Mouse (Mus musculus) forebrain, postnatal 0 days (tissue): ENCODE data around the gene Dtnb. TPM values are rescaled to one million over a fixed set of nuclear protein-coding genes. Genes with fewer than 3 reads are reported as not detected.

Experiments used
- ATAC-seq: fragments of 200-750 bp; cut with Nextera tagmentation; 2 replicates; pipeline ENCODE4 v1.8.0; 2017; ENCODE audit warnings: mild to moderate bottlenecking, moderate library complexity
- DNase-seq: peaks from one replicate; pipeline ENCODE4 v3.0.0-alpha.2; 2015
- H3K27ac ChIP-seq: fragments of 300-500 bp; sonication (generic); 2 replicates; pipeline ENCODE4 v1.5.1; 2014; ENCODE audit warnings: low read depth, mild to moderate bottlenecking, antibody characterized with exemption, low read length, moderate library complexity, mixed read lengths
- H3K27me3 ChIP-seq: fragments of 300-500 bp; sonication (generic); 2 replicates; pipeline ENCODE4 v1.6.1; 2014; ENCODE audit warnings: mild to moderate bottlenecking, low read length, mixed read lengths; ENCODE audit not compliant: insufficient read depth
- H3K36me3 ChIP-seq: fragments of 300-500 bp; sonication (generic); 2 replicates; pipeline ENCODE4 v1.6.1; 2014; ENCODE audit warnings: mild to moderate bottlenecking, moderate library complexity; ENCODE audit not compliant: insufficient read depth
- H3K4me1 ChIP-seq: fragments of 300-500 bp; sonication (generic); 2 replicates; pipeline ENCODE4 v1.6.1; 2014; ENCODE audit warnings: antibody characterized with exemption; ENCODE audit not compliant: insufficient read depth
- H3K4me2 ChIP-seq: fragments of 300-500 bp; sonication (generic); 2 replicates; pipeline ENCODE4 v1.6.1; 2014; ENCODE audit warnings: low read depth, mild to moderate bottlenecking, moderate library complexity
- H3K4me3 ChIP-seq: fragments of 300-500 bp; sonication (generic); 2 replicates; pipeline ENCODE4 v1.5.1; 2014; ENCODE audit warnings: low read depth, low read length, mixed read lengths
- H3K9ac ChIP-seq: fragments of 300-500 bp; sonication (generic); 2 replicates; pipeline ENCODE4 v1.6.1; 2014; ENCODE audit warnings: mild to moderate bottlenecking
- H3K9me3 ChIP-seq: fragments of 300-500 bp; sonication (generic); 2 replicates; pipeline ENCODE4 v1.6.1; 2016; ENCODE audit warnings: low read length
- CTCF ChIP-seq: sonication (generic); IDR thresholded peaks from 2 replicates; pipeline ENCODE4 v1.5.1; 2016; ENCODE audit warnings: antibody characterized with exemption, control low read depth, low read depth
- WGBS: fragments of 180-500 bp; shearing (Covaris S2); extraction: QIAGEN DNeasy Blood & Tissue Kit; methylation state at CpG from one replicate; pipeline ENCODE4 v1.1.7; 2014; 5-methylcytosine and 5-hydroxymethylcytosine counted together
- microRNA-seq, 2 experiments: library from miRNA; unstranded; fragments of <30 nt; microRNA quantifications; one replicate each; pipeline ENCODE4; 2016
- polyA plus RNA-seq: library from polyadenylated mRNA; unstranded; fragments of >200 nt; fragmentation: Nextera tagmentation; extraction: Ambion mirVana; gene quantifications from 2 replicates; pipeline ENCODE4 v1.2.1, GENCODE M21; 2015
- total RNA-seq: library from RNA; depleted of rRNA; stranded (reverse); fragments of >200 nt; gene quantifications from 2 replicates; pipeline ENCODE4 v1.2.3, GENCODE M21; 2014; rRNA removed

Gene Dtnb
- total and polyA plus RNA-seq, 2 experiments from 2014 or later, result 45.7 to 51.0 TPM

GRCm38 (mm10) chr12:3817033-3817432 lies 244.9 kb downstream of the Dtnb start:
- H3K9me3 ChIP-seq, result no peaks in the 10 kb centered on the region
- H3K4me1 ChIP-seq, result no peaks in the 10 kb centered on the region; the same call in none of the 2 replicates
- 66% methylated on average over 7 of the region's 7 CpGs for WGBS
- no peaks in the 10 kb centered on the region; the same call in 1 of the 2 replicates for H3K36me3 ChIP-seq
- H3K9ac ChIP-seq, result no peak overlapping the region
- ATAC-seq (no peak), DNase-seq (no peak)
- no peak overlapping the region for H3K4me3 ChIP-seq
- no peaks in the 10 kb centered on the region for H3K27me3 ChIP-seq
- peak; percentile 26; the same call in 1 of the 2 replicates for TF ChIP-seq CTCF
- H3K4me2 ChIP-seq, result no peak overlapping the region
- H3K27ac ChIP-seq, result no peak overlapping the region

- Histone ChIP-seq H3K27me3 (no peaks in the 10 kb centered on the region), H3K4me2 (no peak overlapping the region), H3K36me3 (no peaks in the 10 kb centered on the region; the same call in 1 of the 2 replicates), H3K27ac (no peak overlapping the region), H3K9me3 (no peaks in the 10 kb centered on the region), H3K4me3 (no peak overlapping the region), H3K9ac (no peak overlapping the region), H3K4me1 (no peaks in the 10 kb centered on the region; the same call in none of the 2 replicates)
- ATAC-seq (no peak), DNase-seq (no peak)
- WGBS, result 43% methylated on average over 5 of the region's 5 CpGs
- no peak for TF ChIP-seq CTCF
Measured at GRCm38 (mm10) chr12:3817566-3817965, 245.4 kb downstream of the Dtnb start.

GRCm38 (mm10) chr12:3819899-3820298 lies 247.7 kb downstream of the Dtnb start:
- no peak for DNase-seq
- H3K4me3 ChIP-seq, result no peak overlapping the region
- H3K27me3 ChIP-seq, result no peaks in the 10 kb centered on the region
- no peak overlapping the region for H3K27ac ChIP-seq
- no peaks in the 10 kb centered on the region for H3K36me3 ChIP-seq
- WGBS, result 50% methylated on average over 4 of the region's 4 CpGs
- no peak overlapping the region for H3K9ac ChIP-seq
- no peak for TF ChIP-seq CTCF
- peaks cover 14% of the 10 kb centered on the region; the same call in 1 of the 2 replicates for H3K4me1 ChIP-seq
- no peak for ATAC-seq
- no peaks in the 10 kb centered on the region for H3K9me3 ChIP-seq
- H3K4me2 ChIP-seq, result no peak overlapping the region

GRCm38 (mm10) chr12:3823408-3823807 lies 251.2 kb downstream of the Dtnb start:
- ATAC-seq (peak; percentile 85), DNase-seq (peak; percentile 44)
- peaks cover 14% of the 10 kb centered on the region; the same call in 1 of the 2 replicates for H3K4me1 ChIP-seq
- no peaks in the 10 kb centered on the region for H3K9me3 ChIP-seq
- TF ChIP-seq CTCF, result no peak
- H3K27ac ChIP-seq, result peak overlapping the region; percentile 40; the same call in 1 of the 2 replicates
- no peaks in the 10 kb centered on the region for H3K27me3 ChIP-seq
- H3K9ac ChIP-seq, result no peak overlapping the region
- no peak overlapping the region for H3K4me3 ChIP-seq
- 34% methylated on average over 5 of the region's 5 CpGs for WGBS
- H3K36me3 ChIP-seq, result no peaks in the 10 kb centered on the region
- H3K4me2 ChIP-seq, result no peak overlapping the region

- Histone ChIP-seq H3K27me3 (no peaks in the 10 kb centered on the region), H3K27ac (no peak overlapping the region), H3K4me3 (no peak overlapping the region), H3K4me2 (no peak overlapping the region), H3K9me3 (no peaks in the 10 kb centered on the region), H3K9ac (no peak overlapping the region), H3K36me3 (no peaks in the 10 kb centered on the region), H3K4me1 (peaks cover 14% of the 10 kb centered on the region; the same call in 1 of the 2 replicates)
- ATAC-seq (no peak), DNase-seq (no peak)
- WGBS, result 67% methylated on average over 5 of the region's 5 CpGs
- no peak for TF ChIP-seq CTCF
Measured at GRCm38 (mm10) chr12:3824906-3825713, 252.9 kb downstream of the Dtnb start.

GRCm38 (mm10) chr12:3825714-3826080 lies 253.5 kb downstream of the Dtnb start:
- no peak overlapping the region for H3K27ac ChIP-seq
- H3K9ac ChIP-seq, result no peak overlapping the region
- no peak overlapping the region for H3K4me2 ChIP-seq
- no peaks in the 10 kb centered on the region for H3K27me3 ChIP-seq
- H3K36me3 ChIP-seq, result no peaks in the 10 kb centered on the region
- no peaks in the 10 kb centered on the region for H3K9me3 ChIP-seq
- WGBS, result 63% methylated on average over 12 of the region's 12 CpGs
- DNase-seq, result no peak
- no peak for ATAC-seq
- TF ChIP-seq CTCF, result no peak
- H3K4me3 ChIP-seq, result no peak overlapping the region
- H3K4me1 ChIP-seq, result peaks cover 14% of the 10 kb centered on the region; the same call in 1 of the 2 replicates

- Histone ChIP-seq H3K36me3 (no peaks in the 10 kb centered on the region), H3K27ac (no peak overlapping the region), H3K27me3 (no peaks in the 10 kb centered on the region), H3K4me1 (peaks cover 22% of the 10 kb centered on the region; the same call in 1 of the 2 replicates), H3K9ac (no peak overlapping the region), H3K4me3 (no peak overlapping the region), H3K9me3 (no peaks in the 10 kb centered on the region), H3K4me2 (no peak overlapping the region)
- WGBS, result 87% methylated on average over 5 of the region's 5 CpGs
- DNase-seq (no peak), ATAC-seq (no peak)
- no peak for TF ChIP-seq CTCF
Measured at GRCm38 (mm10) chr12:3827771-3828170, 255.6 kb downstream of the Dtnb start.

Small RNA genes within 50 kb of the gene (microRNA-seq; reads per million reads assigned to microRNA genes)
- 0 reads per million in 2 experiments for gene Gm26050

Other genes starting within 250 kb of the Dtnb start
- gene Kif3c, start 207.2 kb upstream of the Dtnb start, total RNA-seq, result 154 and 160 TPM in 2 replicates
- gene Kif3c, start 207.2 kb upstream of the Dtnb start, polyA plus RNA-seq, result 71.5 and 84.5 TPM in 2 replicates
- gene Asxl2, start 145.5 kb upstream of the Dtnb start, total RNA-seq, result 17.8 and 19.9 TPM in 2 replicates
- gene Asxl2, start 145.5 kb upstream of the Dtnb start, polyA plus RNA-seq, result 3.3 and 7.3 TPM in 2 replicates
- gene Dnmt3a, start 233.6 kb downstream of the Dtnb start, total RNA-seq, result 54.8 and 72.8 TPM in 2 replicates
- gene Dnmt3a, start 233.6 kb downstream of the Dtnb start, polyA plus RNA-seq, result 51.1 and 91.4 TPM in 2 replicates